Mouse (Mus musculus) kidney, postnatal 25 days (tissue): ENCODE data around the gene Tubb4b.

Experiments used
- DNase-seq, 2 experiments: peaks; one replicate each; pipeline ENCODE4 v3.0.0; 2021; ENCODE audit warnings: mixed read lengths in 2 of 2

Gene Tubb4b

DNA sequence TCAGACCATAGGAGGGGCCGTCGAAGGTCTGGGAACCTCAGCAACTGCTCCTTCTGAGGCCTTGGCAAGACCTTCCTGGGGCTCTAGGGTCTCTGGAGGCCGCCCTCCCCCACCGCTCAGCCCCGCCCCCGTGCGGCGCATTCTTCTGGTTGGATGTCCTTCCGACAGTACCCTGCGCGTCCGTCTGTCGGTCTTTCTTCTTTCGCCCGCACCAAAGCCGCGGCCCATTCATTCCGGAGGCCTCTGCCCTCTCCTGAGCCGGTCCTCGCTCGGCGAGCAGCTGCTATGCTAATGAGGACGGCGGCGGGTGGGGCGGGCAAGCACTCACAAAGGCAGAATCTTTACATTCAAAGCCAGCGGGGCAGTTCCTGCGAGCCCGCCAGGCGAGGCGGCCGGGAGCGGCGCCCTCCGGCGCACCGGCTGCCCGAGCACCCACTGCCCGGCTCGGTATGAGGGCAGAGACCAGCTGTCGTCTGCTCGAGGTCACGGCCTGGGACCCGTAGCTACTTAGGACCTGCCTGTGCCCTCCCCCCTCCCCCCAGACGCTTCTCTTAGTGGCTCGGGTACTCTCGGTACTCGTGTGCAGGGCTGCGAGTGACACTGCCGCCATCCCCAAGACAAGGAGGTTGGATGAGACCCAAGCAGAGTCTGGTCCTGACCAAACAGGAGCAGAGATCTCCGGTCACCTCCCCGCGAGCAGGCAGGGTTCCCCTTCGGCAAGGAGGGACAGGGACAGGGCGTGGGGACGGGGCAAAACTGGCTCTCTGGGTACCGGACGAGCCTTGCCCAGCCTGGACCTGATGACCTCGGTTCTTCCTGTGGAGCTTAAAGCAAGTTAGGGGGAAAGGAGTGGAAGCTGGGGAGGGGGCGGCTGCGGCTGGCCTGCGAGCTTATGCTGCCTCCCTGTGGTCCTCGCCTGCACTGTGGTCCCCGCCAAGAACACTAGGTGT is 38.6 kb downstream of the Tubb4b start:
- DNase-seq = peak; percentile 65 to 81

DNA sequence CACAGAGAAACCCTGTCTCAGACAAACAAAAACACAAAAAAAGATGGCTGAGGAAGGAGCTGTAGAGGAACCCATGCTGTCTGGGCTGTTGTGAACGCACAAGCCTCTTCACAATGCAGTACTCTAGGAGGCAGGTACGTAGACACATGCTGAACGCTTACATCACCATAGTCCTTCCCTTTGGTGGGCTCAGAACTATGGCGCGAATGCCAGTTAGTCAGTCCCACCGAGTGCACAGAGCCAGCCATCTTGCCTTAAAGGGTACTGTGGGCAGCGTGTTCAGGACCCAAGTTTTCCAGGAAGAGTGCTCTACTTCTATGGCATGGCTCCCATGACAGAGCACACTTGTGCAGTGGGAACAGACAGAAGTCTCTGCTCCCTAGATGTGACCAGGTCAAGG is 40.0 kb downstream of the Tubb4b start:
- peak in 1 of 2 experiments; percentile 26 for DNase-seq

DNA sequence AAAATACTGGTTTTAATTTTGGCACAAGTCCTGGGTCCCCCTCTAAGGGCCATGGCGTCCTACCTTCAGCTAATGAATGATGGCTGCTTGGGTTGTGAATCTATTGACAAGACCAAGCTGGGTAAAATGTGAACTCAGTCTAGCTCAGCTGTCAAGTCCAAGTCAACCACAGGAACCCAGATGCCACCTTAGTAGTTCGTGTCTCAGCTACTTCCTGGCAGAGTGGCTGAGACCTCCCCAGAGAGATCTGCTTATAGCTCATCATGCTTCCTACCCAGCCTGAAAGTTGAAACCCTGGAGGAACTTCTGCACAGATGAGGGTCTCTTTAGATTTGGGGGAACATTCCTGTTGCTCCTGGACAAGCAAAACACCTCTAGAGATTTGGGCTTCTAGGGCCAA is 41.2 kb downstream of the Tubb4b start:
- peak in 1 of 2 experiments; percentile 17 for DNase-seq

DNA sequence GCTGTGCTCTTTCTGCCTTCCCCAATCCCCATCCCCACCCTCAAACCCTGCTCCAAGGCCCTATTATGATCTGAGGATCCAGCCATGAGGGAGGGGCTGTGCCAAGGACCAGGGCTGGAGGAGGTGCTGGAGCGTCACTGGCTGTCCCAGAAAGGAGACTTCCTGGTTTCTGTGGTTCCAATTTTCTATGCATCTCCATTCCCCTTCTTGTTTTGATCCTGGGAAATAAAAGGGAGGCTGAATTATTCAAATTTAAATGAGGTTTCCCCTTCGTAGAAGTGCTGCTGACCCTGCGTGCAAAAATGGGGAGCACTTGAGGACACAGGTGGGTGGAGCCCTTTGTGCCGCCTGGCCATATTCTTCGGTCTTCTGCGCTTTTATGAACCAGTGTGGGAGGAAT is 41.8 kb downstream of the Tubb4b start:
- DNase-seq = no peak

DNA sequence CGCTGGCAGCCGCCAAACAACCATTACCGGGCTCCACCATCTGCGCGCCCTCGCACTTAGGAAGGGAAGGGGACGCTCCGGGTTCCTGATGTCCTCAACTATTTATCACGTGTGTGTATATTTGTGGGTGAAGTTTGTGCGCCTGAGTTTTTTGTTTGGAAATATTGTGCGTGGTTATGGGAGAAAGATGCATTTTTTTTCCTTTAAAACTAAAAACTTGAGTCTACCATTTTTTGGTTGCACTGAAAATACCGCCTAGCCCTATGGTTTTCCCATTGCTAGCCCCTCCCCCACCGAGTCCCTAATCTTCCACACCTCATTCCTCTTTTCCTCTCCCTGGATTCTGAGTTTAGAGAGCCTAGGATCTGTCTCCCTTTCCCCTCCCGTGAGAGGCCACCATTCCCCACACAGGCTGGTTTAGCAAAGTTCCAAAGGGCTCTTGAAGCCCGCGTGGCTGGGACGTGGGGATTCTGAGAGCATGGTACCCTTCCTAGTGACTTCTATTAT is 42.6 kb downstream of the Tubb4b start:
- DNase-seq = no peak

DNA sequence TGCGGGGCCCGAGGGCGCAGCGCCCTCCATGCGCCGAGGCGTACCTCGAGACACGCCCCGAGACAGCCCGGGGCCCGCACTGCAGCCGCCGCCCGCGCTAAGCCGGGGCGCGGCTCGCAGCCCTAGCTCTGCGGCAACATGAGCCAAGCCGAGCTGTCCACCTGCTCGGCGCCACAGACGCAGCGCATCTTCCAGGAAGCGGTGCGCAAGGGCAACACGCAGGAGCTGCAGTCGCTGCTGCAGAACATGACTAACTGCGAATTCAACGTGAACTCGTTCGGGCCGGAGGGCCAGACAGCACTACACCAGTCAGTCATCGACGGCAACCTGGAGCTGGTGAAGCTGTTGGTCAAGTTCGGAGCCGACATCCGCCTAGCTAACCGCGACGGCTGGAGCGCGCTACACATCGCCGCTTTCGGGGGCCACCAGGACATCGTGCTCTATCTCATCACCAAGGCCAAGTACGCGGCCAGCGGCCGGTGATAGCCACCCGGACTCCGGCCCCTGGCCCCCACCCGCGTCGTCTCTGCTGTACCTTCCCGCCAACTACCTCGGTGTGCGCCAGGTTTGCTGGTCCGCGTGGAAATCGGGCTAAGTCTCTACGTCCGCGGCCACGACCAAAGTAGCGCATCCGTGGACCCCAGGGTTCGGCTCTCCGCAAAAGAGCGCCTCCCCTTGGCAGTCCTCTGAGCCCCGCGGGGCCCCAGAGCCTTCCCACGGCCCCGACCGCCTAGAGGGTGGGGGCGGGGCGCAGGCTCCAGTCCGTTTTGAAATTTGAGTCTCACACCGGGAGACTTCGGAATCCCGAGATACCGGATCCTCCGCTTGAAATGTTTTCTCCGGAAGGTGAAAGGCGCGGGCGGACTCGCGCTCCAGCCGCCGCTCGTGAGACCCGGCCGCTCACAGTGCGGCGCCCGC is 43.3 kb downstream of the Tubb4b start:
- peak; percentile 32 to 64 for DNase-seq

DNA sequence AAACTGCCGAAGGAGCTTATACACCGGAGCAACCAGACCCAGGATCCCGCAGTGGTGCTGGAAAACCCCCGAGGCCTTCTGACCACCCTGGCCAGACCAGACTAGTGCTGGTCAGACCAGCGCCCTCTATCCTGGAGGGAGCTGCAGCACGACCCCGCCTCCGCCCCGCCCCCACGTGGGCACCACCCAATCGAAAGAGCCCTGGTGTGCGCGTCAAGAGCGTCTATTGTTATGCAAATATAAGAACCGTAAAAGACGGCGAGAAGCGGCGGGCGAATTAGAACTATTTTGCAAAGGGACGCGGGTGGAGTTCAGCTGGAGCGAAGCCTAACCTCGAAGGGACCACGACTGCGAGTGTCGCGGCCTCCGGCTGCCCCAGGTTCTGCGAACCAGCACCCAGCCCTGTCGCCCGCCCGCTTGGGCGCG is 44.0 kb downstream of the Tubb4b start, which contains the start of gene Nrarp:
TSS of gene Nrarp (plus strand) at position 281 of the 426 bp plus-strand sequence.
- DNase-seq = peak; percentile 93 to 96

DNA sequence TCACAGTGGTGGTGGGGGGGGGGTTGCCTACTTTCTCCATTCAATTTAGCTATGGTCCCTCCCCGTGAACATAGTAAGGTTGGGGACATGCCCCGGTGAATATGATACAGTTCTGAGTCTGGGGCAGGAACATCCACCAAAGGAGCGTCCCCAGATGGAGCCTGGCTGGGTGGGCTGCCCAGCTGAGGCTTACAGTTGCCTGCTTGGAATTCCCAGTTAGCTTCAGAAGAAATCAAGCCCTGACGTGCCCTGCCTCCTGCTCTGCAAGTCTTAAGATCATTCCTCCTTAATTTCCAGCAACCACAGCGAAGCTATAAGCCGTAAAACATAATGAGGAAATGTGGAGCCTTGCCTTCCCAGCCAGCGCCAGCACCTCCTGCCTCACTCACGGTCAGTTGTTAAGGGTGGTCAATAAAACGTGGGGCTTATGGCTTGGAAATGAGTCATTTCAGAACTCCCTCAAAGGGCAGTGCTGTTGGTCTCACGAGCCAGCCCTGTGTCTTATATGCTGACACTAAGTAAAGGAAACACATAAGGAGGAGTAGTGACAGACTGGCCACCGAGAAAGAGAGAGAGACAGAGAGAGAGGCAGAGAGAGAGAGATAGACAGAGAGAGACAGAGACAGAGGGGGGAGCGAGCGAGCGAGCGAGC is 44.8 kb downstream of the Tubb4b start:
- DNase-seq = no peak

DNA sequence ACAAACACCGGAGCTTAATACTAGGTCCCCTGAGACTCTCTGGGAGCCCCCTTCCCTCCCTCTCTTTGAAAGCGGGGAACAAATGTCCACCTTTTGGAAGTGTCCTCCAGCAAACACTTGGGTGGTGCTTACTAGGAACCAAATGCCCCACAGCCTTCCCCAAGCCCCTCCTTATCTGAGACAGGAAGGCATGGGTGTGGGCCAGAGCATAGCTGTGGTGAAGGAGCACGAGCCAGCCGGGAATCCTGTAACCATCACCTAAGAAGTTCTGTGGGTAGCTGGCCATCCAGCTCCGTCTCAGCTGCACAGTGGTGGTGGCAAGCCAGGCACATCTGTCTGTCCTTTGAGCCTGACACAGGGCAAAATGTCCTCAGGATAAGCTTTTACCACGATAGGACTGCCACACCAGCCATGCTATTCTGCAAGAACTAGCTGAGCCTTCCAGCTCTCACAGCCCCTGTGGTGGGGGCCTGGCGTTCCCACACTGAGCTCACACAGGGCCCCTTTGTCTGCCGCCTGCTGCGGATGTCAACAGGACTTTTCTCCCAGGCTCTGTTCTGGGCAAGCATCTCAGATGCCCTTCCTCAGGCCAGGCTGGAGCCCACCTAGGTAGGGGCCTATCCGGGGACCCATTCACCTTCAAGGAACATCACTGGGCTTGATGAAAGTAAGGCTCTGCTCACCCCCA is 46.1 kb downstream of the Tubb4b start:
- DNase-seq = no peak

DNA sequence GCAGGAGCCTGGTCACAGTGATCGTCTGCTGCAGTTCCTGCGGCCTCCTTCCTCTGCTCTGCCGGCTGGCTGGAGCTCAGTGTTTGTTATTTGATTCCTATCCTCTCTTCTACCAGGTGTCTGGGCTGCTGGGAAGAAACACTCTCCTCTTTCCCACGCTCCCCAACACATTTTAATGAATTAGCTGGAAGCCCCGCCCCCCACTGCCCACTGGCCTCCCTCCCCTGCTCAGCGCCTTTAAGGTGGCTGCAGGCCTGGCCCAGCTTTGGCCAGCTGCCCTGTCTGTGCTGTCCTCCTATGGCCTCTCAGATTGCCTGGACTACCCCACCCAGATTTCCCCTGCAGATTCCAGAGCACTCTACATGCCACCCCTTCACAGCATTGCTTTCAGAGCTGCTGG is 46.8 kb downstream of the Tubb4b start:
- DNase-seq = peak; percentile 85 to 89

DNA sequence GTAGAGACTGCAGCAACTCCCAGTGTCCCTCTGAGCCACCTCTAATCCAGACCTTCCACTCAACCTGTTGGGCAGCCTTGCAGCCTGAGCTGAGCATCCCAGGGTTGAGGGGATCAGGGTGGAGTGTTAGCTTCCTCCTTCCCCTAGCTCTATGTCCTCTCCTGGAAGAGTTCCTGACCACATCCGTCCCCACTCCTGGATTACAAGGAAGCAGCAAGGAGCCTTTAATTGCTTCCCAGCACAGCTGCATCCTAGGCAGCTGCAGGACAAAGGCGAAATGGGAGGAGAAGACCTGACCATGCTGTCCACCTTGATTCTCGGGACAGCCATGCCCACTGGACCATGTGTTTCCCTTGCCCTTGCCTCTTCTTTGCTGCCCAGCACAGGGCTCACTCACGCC is 47.4 kb downstream of the Tubb4b start:
- DNase-seq = no peak

DNA sequence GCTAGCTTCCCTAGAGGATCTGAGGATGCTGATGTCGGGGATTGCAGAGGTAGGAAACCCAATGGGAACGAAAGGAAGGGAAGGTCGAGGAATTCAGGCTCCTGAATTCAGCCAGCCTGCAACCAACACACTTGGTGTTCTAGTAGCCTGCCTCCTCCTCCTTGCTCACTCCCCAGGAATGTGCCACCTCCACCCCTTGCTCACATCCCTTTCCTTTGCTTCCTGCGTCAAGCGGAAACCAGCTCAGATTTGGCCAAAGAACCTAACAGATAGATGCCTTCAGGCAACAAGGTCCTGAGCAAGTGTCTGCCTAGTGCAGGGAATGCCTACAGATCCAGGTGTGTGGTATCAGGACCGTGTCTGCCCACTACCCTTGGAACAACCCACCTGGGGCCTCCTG is 47.9 kb downstream of the Tubb4b start:
- peak; percentile 50 to 71 for DNase-seq

DNA sequence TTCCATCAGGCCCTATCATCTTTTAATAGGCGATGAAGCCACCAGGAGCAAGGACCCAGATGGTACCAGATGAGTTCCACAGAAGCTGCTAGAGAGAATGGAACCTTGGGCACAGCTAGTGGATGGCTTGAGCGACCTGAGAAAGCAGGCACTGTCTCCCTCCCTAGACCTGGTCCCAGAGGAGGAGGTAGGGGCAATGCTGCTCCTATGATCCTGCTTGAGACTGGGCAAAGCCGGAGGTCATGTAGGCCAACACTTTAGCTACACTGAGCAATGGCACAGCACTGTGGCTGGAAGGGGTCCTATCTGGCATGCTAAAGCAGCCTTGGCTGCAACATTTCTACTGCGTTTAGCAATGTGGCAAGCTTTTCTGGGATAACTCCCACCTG is 48.8 kb downstream of the Tubb4b start:
- no peak for DNase-seq

DNA sequence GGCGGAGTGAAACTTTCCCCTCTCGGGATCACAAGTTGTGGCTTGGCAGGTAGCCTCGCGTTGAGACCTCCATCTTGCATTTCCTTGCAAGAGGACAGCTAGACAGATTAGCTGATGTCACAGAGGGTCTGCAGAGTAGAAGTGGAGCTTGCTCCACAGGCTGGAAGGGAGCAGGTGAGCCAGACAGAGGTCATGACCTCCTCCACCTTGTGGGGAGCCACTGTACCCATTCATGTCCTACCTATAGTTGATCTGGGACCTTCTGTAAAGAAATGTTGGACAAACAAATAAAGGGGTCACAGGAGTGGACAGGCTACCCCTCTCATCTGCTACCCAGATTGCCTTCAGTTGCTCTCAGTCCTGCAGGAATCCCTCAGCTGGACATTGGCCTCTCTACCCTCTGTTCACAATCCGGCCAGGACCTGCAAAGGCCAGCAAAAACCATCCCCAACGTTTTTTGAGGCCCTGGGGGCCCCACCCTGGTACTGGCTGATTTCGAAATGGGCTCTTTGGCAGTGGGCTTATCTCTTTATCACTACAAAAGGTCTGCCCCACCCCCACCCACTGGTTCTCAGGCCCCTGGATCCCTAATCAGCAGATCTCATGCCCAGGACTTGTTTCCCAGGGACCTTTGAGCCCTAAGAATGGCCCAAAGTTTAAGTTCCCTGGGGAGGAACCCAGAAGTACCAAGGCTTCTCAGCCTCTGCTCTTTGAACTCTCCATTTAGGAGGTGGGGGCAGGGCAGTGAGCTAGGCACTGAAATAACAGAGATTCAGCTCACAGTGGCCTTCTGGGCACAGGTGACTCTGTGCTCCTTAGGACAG is 49.4 kb downstream of the Tubb4b start:
- peak; percentile 84 to 88 for DNase-seq

DNA sequence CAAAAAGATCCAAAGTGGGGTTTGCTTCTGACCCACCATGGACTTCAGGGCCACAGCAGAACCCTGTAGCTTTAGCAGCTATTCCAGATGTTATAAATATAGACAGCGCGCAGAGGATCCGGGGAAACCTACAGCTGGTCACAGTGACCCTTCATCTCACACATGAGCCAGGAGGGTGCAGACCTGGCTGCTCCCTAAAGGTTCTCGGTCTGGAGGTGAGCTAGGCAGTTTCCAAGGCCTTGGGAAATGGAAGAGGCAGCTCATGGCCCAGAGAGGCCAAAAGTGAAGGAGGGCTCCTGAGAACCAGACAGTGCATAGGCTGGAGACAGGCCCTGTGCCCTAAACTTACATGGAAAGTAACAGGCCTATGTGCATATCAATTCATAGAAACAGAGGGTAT is 50.7 kb downstream of the Tubb4b start:
- no peak for DNase-seq

DNA sequence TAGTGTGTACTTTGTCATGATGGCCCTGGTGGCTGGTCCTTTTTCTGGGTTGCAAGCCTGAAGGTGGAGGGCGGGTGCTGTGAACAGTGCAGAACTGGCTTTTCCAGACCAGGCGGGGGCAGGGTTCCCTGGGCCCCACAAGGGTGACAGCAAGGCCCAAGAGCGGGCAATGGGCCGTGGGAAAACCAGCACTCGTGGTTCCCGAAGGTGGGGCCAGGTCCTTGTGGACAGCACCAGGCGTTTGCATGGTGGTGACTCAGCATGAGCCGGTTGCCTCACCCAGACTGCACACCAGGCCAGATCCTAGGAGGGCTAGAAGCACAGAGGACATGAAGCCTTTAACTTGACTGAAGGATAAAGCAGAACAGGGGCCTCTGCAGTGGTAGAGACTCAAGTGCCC is 51.9 kb downstream of the Tubb4b start:
- peak in 1 of 2 experiments; percentile 55 for DNase-seq
